Mouse (Mus musculus) liver, adult 2 months (tissue): Measurements from ENCODE around the gene Cadm1. TPM values are rescaled to one million over a fixed set of nuclear protein-coding genes. Genes with fewer than 3 reads are reported as not detected.

Experiments
- DNase-seq: peaks from one replicate; pipeline ENCODE4 v3.0.0-alpha.2; 2011; ENCODE audit warnings: low read depth, low spot score; ENCODE audit errors: extremely low read depth
- H3K27ac ChIP-seq: fragments of 200-500 bp; replicated peaks from 2 replicates; pipeline ENCODE4 v1.5.1; 2012; ENCODE audit warnings: low read depth, mild to moderate bottlenecking, control low read depth, inconsistent platforms, low read length; ENCODE audit not compliant: insufficient read depth
- H3K27me3 ChIP-seq: fragments of 200-500 bp; 2 replicates; pipeline ENCODE4 v1.6.1; 2012; ENCODE audit warnings: mild to moderate bottlenecking, moderate library complexity, low read length, inconsistent platforms; ENCODE audit not compliant: control insufficient read depth, insufficient read depth
- H3K36me3 ChIP-seq: fragments of 200-500 bp; 2 replicates; pipeline ENCODE4 v1.6.1; 2012; ENCODE audit warnings: low read length, inconsistent platforms; ENCODE audit not compliant: control insufficient read depth, insufficient read depth
- H3K4me1 ChIP-seq: fragments of 200-500 bp; 2 replicates; pipeline ENCODE4 v1.6.1; 2011; ENCODE audit warnings: low read length; ENCODE audit not compliant: control insufficient read depth, insufficient read depth
- H3K4me3 ChIP-seq: fragments of 200-500 bp; 2 replicates; pipeline ENCODE4 v1.5.1; 2011; ENCODE audit warnings: low read depth, mild to moderate bottlenecking, control low read depth, low read length, moderate library complexity; ENCODE audit not compliant: insufficient read depth
- H3K79me2 ChIP-seq: fragments of 200-500 bp; 2 replicates; pipeline ENCODE4 v1.6.1; 2012; ENCODE audit warnings: inconsistent platforms, mild to moderate bottlenecking, low read length, moderate library complexity; ENCODE audit not compliant: control insufficient read depth, insufficient read depth
- H3K9ac ChIP-seq: fragments of 200-500 bp; 2 replicates; pipeline ENCODE4 v1.6.1; 2012; ENCODE audit warnings: low read depth, mild to moderate bottlenecking, control low read depth, inconsistent platforms, low read length
- CTCF ChIP-seq: fragments of 200-500 bp; IDR thresholded peaks from 2 replicates; pipeline ENCODE4 v1.5.1; 2011; ENCODE audit warnings: low read depth, low read length, control low read depth
- POLR2A ChIP-seq: fragments of 200-500 bp; IDR thresholded peaks from 2 replicates; pipeline ENCODE4 v1.6.1; 2011; ENCODE audit warnings: low read length, control low read depth; ENCODE audit not compliant: insufficient read depth; ENCODE audit errors: extremely low read depth
- WGBS: fragments of 180-500 bp; shearing (Covaris S2); methylation state at CpG from one replicate; pipeline ENCODE4 v1.1.7; 2018; 5-methylcytosine and 5-hydroxymethylcytosine counted together
- polyA plus RNA-seq: library from polyadenylated mRNA; depleted of rRNA; stranded (reverse); fragments of >200 nt; gene quantifications from 2 replicates; pipeline ENCODE4 v1.2.3, GENCODE M21; 2012
- total RNA-seq: library from RNA; depleted of rRNA; stranded (reverse); fragments of >200 nt; gene quantifications from 2 replicates; pipeline ENCODE4 v1.2.3, GENCODE M21; 2014

Gene Cadm1
- total and polyA plus RNA-seq, 2 experiments: 12.5 to 21.4 TPM

GRCm38 (mm10) chr9:47894096-47894495 lies 364.1 kb downstream of the Cadm1 start:
- no peaks in the 10 kb centered on the region for H3K36me3 ChIP-seq
- no peak for DNase-seq
- H3K79me2 ChIP-seq: no peaks in the 10 kb centered on the region
- H3K4me3 ChIP-seq: no peak overlapping the region
- no peak overlapping the region for H3K27ac ChIP-seq
- 57% methylated on average over 5 of the region's 5 CpGs for whole genome bisulfite sequencing
- no peak for TF ChIP-seq CTCF
- no peak for TF ChIP-seq POLR2A
- H3K9ac ChIP-seq: no peak overlapping the region
- H3K4me1 ChIP-seq: no peaks in the 10 kb centered on the region
- no peaks in the 10 kb centered on the region for H3K27me3 ChIP-seq

GRCm38 (mm10) chr9:47894661-47895060 lies 364.7 kb downstream of the Cadm1 start:
- H3K27me3 ChIP-seq: no peaks in the 10 kb centered on the region
- no peak overlapping the region for H3K4me3 ChIP-seq
- WGBS: 40% methylated on average over 7 of the region's 7 CpGs
- no peak overlapping the region for H3K27ac ChIP-seq
- no peaks in the 10 kb centered on the region for H3K36me3 ChIP-seq
- no peak overlapping the region for H3K9ac ChIP-seq
- H3K4me1 ChIP-seq: no peaks in the 10 kb centered on the region
- no peak for TF ChIP-seq POLR2A
- TF ChIP-seq CTCF: no peak
- no peak for DNase-seq
- H3K79me2 ChIP-seq: no peaks in the 10 kb centered on the region

- Histone ChIP-seq H3K79me2 (no peaks in the 10 kb centered on the region), H3K4me3 (no peak overlapping the region), H3K27ac (no peak overlapping the region), H3K36me3 (no peaks in the 10 kb centered on the region), H3K4me1 (no peaks in the 10 kb centered on the region), H3K27me3 (no peaks in the 10 kb centered on the region), H3K9ac (no peak overlapping the region)
- TF ChIP-seq CTCF: no peak
- no peak for TF ChIP-seq POLR2A
- WGBS: 36% methylated on average over 9 of the region's 9 CpGs
- DNase-seq: no peak
These were observed 365.1 kb downstream of the Cadm1 start for GRCm38 (mm10) chr9:47895121-47895520.

- TF ChIP-seq POLR2A: no peak
- TF ChIP-seq CTCF: no peak
- WGBS: 92% methylated on average over 10 of the region's 10 CpGs
- no peaks in the 10 kb centered on the region for H3K4me1 ChIP-seq
- no peaks in the 10 kb centered on the region for H3K36me3 ChIP-seq
- no peaks in the 10 kb centered on the region for H3K79me2 ChIP-seq
- no peak overlapping the region for H3K4me3 ChIP-seq
- no peak for DNase-seq
- H3K27me3 ChIP-seq: no peaks in the 10 kb centered on the region
- no peak overlapping the region for H3K27ac ChIP-seq
- no peak overlapping the region for H3K9ac ChIP-seq
These were observed 370.8 kb downstream of the Cadm1 start for GRCm38 (mm10) chr9:47900734-47901133.

GRCm38 (mm10) chr9:47903661-47904060 lies 373.7 kb downstream of the Cadm1 start:
- no peak overlapping the region for H3K9ac ChIP-seq

GRCm38 (mm10) chr9:47904339-47904922 lies 374.5 kb downstream of the Cadm1 start:
- H3K4me1 ChIP-seq: no peaks in the 10 kb centered on the region
- H3K4me3 ChIP-seq: no peak overlapping the region
- WGBS: 74% methylated on average over 2 of the region's 2 CpGs
- H3K36me3 ChIP-seq: no peaks in the 10 kb centered on the region
- DNase-seq: no peak
- H3K79me2 ChIP-seq: no peaks in the 10 kb centered on the region
- H3K27ac ChIP-seq: no peak overlapping the region
- no peak overlapping the region for H3K9ac ChIP-seq
- no peak for TF ChIP-seq CTCF
- no peak for TF ChIP-seq POLR2A
- H3K27me3 ChIP-seq: no peaks in the 10 kb centered on the region

More at GRCm38 (mm10) chr9:47903661-47904060, 373.7 kb downstream of the Cadm1 start:
- no peak for DNase-seq
- WGBS: 53% methylated on average over 7 of the region's 7 CpGs
- Histone ChIP-seq H3K4me1 (no peaks in the 10 kb centered on the region), H3K27ac (no peak overlapping the region), H3K27me3 (no peaks in the 10 kb centered on the region), H3K4me3 (no peak overlapping the region), H3K79me2 (no peaks in the 10 kb centered on the region), H3K36me3 (no peaks in the 10 kb centered on the region)
- no peak for TF ChIP-seq CTCF
- TF ChIP-seq POLR2A: no peak
